Mouse (Mus musculus): ENCODE results near the gene Ythdf2.

Gene Ythdf2

GRCm38 (mm10) chr4:132145092-132145491, 67.0 kb downstream of the Ythdf2 start:
- no peak for DNase-seq

- no peak for DNase-seq
Measured at GRCm38 (mm10) chr4:132144080-132144841, 67.8 kb downstream of the Ythdf2 start, which contains the start of gene Oprd1. Gene Oprd1 (minus strand): TSS chr4:132144486.

GRCm38 (mm10) chr4:132138640-132139039, 73.5 kb downstream of the Ythdf2 start:
- no peak for DNase-seq

DNA sequence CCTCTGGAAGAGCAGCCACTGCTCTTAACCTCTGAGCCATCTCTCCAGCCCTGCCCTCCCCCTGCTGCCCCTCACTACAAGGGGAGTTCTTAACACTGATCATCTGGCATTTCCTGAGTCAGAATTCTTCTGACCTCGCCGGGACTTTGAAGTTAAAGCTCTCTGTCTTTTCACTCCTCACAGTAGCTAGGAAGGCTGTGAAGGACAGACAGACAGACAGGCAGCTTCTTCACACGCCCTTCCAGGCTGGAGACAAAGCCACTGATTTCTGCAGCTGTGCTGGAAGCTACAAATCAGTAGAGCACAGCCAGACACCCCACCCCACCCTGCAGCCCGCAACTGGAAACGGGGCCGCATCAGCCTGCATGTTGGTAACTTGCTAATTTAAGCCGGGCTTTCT, 75.1 kb downstream of the Ythdf2 start:
- no peak for DNase-seq
